13 mouse cellular contexts compared by ENCODE assay signal in the genomic region with DNA sequence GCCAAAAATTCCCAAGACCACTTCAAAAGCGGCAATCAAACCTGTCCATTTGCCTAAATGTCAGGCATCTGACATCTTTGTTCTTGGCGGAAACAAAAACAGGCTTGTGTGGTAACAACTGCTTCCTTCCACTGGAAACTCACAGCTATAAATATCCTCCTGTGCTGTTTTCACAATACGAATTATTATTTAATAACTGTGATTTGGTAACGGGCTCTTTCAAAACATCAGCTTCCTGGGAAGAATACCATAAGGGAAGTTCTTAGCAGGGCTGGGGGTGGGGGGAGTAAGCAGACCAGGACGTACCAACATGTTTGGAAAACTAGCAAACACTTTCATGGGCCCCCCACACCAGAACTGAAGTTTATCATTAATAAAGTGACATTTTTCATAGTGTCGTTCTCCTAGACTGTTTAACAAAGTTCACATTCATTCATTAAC. TPM values are rescaled to one million over a fixed set of nuclear protein-coding genes. Genes with fewer than 3 reads are reported as not detected.
A peak's percentile ranks its signal among the peaks of the same experiment; 100 is the strongest.
DNase-seq lines count a peak whose midpoint lies in the region; ATAC-seq lines count a peak whose summit lies in the region.
"Had no signal": no experiment of that assay in that cellular context is flagged by ENCODE, and none has a peak within 500 bp of the region (broad histone marks: within the 10 kb centered on the region; RNA-seq: fewer than 3 reads in every experiment).

No protein-coding gene starts in this region.

- 48% methylated on average over 6 of the region's 6 CpGs for WGBS in heart, embryonic 16.5 days
- 18% methylated on average over 6 of the region's 6 CpGs for WGBS in lung, embryonic 16.5 days

- H3K36me3 ChIP-seq in heart, embryonic 16.5 days (ENCODE audit: control insufficient read depth, insufficient read depth) = no peaks in the 10 kb centered on the region
- no peaks in the 10 kb centered on the region for H3K36me3 ChIP-seq in lung, embryonic 16.5 days (ENCODE audit: control insufficient read depth, insufficient read depth, low read length)
- H3K36me3 ChIP-seq: forebrain, embryonic 12.5 days; midbrain, embryonic 15.5 days had no signal

- peak overlapping the region; percentile 20; the same call in 1 of the 2 replicates for H3K27ac ChIP-seq in heart, embryonic 16.5 days (ENCODE audit: low read length)
- H3K27ac ChIP-seq in lung, embryonic 16.5 days (ENCODE audit: low read length) = peak overlapping the region; percentile 39
- H3K27ac ChIP-seq: forebrain, embryonic 12.5 days; hindbrain, embryonic 10.5 days; midbrain, embryonic 15.5 days had no signal

- no peak overlapping the region for H3K4me2 ChIP-seq in heart, embryonic 16.5 days (ENCODE audit: low read depth, low read length)
- H3K4me2 ChIP-seq in lung, embryonic 16.5 days (ENCODE audit: low read depth, low read length) = no peak overlapping the region
- H3K4me2 ChIP-seq: forebrain, embryonic 12.5 days; midbrain, embryonic 15.5 days had no signal

- no peak for DNase-seq in heart, postnatal 4 days
- no peak for DNase-seq in lung, postnatal 4 days
- DNase-seq in kidney, postnatal 36 days = peak; percentile 54 to 68
- DNase-seq in urinary bladder, postnatal 10 days (ENCODE audit: low spot score) = no peak
- no peak for DNase-seq in frontal cortex, postnatal 14 days (ENCODE audit: low spot score in 2 of 2)
- DNase-seq: cerebellum, adult 11-12 months; embryo, embryonic 11 days had no signal

- no peak overlapping the region for H3K9ac ChIP-seq in heart, embryonic 16.5 days (ENCODE audit: low read length)
- no peak overlapping the region for H3K9ac ChIP-seq in lung, embryonic 16.5 days (ENCODE audit: low read length)
- H3K9ac ChIP-seq: forebrain, embryonic 12.5 days; midbrain, embryonic 15.5 days had no signal

- H3K4me3 ChIP-seq in heart, embryonic 16.5 days (ENCODE audit: low read length) = no peak overlapping the region
- no peak overlapping the region for H3K4me3 ChIP-seq in lung, embryonic 16.5 days (ENCODE audit: low read length)
- H3K4me3 ChIP-seq: forebrain, embryonic 12.5 days; hindbrain, embryonic 10.5 days; midbrain, embryonic 15.5 days had no signal

- no peaks in the 10 kb centered on the region for H3K9me3 ChIP-seq in heart, embryonic 16.5 days (replicated peaks; ENCODE audit: control insufficient read depth, low read length)
- H3K9me3 ChIP-seq in lung, embryonic 16.5 days (ENCODE audit: control insufficient read depth, low read length) = no peaks in the 10 kb centered on the region
- H3K9me3 ChIP-seq: forebrain, embryonic 12.5 days; hindbrain, embryonic 10.5 days; midbrain, embryonic 15.5 days had no signal

- H3K27me3 ChIP-seq in heart, embryonic 16.5 days (ENCODE audit: control insufficient read depth, insufficient read depth, low read length) = no peaks in the 10 kb centered on the region
- H3K27me3 ChIP-seq in lung, embryonic 16.5 days (ENCODE audit: control insufficient read depth, insufficient read depth, low read depth, low read length) = no peaks in the 10 kb centered on the region
- H3K27me3 ChIP-seq: forebrain, embryonic 12.5 days; midbrain, embryonic 15.5 days had no signal

- peaks cover 5% of the 10 kb centered on the region; the same call in 1 of the 2 replicates for H3K4me1 ChIP-seq in heart, embryonic 16.5 days (ENCODE audit: control insufficient read depth, insufficient read depth, low read length)
- H3K4me1 ChIP-seq in lung, embryonic 16.5 days (replicated peaks; ENCODE audit: control insufficient read depth, insufficient read depth, low read length) = peaks cover 34% of the 10 kb centered on the region

- no peak for ATAC-seq in heart, embryonic 16.5 days (replicated peaks; ENCODE audit: extremely low read depth, insufficient read depth, low FRiP score)
- peak; percentile 59 for ATAC-seq in lung, embryonic 16.5 days (ENCODE audit: low read depth)
- ATAC-seq in activated CD4-positive, CD25-positive, alpha-beta regulatory T cell, adult 4 months = no peak
- ATAC-seq: midbrain, embryonic 15.5 days had no signal

RNA-seq across cellular contexts. Expression of a gene that starts 31.4 kb away (rescaled TPM):
- 13.5 and 15.0 TPM in 2 replicates for polyA plus RNA-seq in heart, embryonic 16.5 days (2015; fragmentation: Nextera tagmentation; extraction: Ambion mirVana)
- 1 to 10 TPM; 9.8 to 9.9 TPM for total RNA-seq in heart, postnatal 4 days (2021)
- polyA plus RNA-seq in lung, embryonic 16.5 days (2015; fragmentation: Nextera tagmentation; extraction: Ambion mirVana) = 47.2 and 50.0 TPM in 2 replicates
- under 1 TPM; 0.28 to 0.70 TPM for polyA plus RNA-seq in activated CD4-positive, CD25-positive, alpha-beta regulatory T cell, adult 4 months (2017; shearing (Covaris generic))

Comparison
In these comparisons a context has a peak if more than half of its experiments do, and no peak if none do; other contexts are left out.
1. DNase-seq: peak in kidney, postnatal 36 days (2 of 2); none in heart, postnatal 4 days (single experiment), lung, postnatal 4 days (0 of 2), urinary bladder, postnatal 10 days (single experiment) and frontal cortex, postnatal 14 days (0 of 2).